Mouse (Mus musculus): ENCODE results near the gene Cd209g. TPM values are rescaled to one million over a fixed set of nuclear protein-coding genes. Genes with fewer than 3 reads are reported as not detected.

The Cd209g gene
- total and polyA plus RNA-seq, 2 experiments from 2014 or later, result not detected

- Histone ChIP-seq H3K4me1 (ENCODE audit: control insufficient read depth, insufficient read depth) (0 out of 2 replicates have a peak, but pooled peaks cover 4% of the 10 kb centered on the region), H3K4me3 (ENCODE audit: low read depth, low read length) (peak within 1 kb of the TSS; percentile 73), H3K36me3 (replicated peaks; ENCODE audit: control insufficient read depth, insufficient read depth, low read length) (no peaks in the 10 kb centered on the region), H3K27me3 (ENCODE audit: control insufficient read depth, insufficient read depth, low read length) (no peaks in the 10 kb centered on the region), H3K27ac (ENCODE audit: low read depth) (peak within 1 kb of the TSS; percentile 27; the same call in 1 of the 2 replicates), H3K4me2 (ENCODE audit: low read depth, low read length) (peak within 1 kb of the TSS; percentile 77), H3K9ac (replicated peaks; ENCODE audit: low read depth, low read length) (peak within 1 kb of the TSS; percentile 70), H3K9me3 (replicated peaks; ENCODE audit: control insufficient read depth, low read length) (no peaks in the 10 kb centered on the region)
- peak; percentile 97 for ATAC-seq (ENCODE audit: insufficient read depth, low read depth)
- DNase-seq (ENCODE audit: low spot score), result peak; percentile 100
- under 1% methylated on average over 49 of the region's 51 CpGs for WGBS
- TF ChIP-seq CTCF (IDR thresholded peaks at IDR 0.05; ENCODE audit: low read depth), result no peak
- no peak for TF ChIP-seq EP300 (IDR thresholded peaks at IDR 0.05; ENCODE audit: low read depth)
Observed at GRCm38 (mm10) chr8:4165852-4166751, 32.2 kb downstream of the Cd209g start, which contains the start of gene Evi5l. Evi5l (plus strand) TSS chr8:4166567.

GRCm38 (mm10) chr8:4166881-4167525, 33.1 kb downstream of the Cd209g start:
- Histone ChIP-seq H3K9ac (replicated peaks; ENCODE audit: low read depth, low read length) (peak overlapping the region; percentile 70), H3K27me3 (ENCODE audit: control insufficient read depth, insufficient read depth, low read length) (no peaks in the 10 kb centered on the region), H3K9me3 (replicated peaks; ENCODE audit: control insufficient read depth, low read length) (no peaks in the 10 kb centered on the region), H3K4me2 (ENCODE audit: low read depth, low read length) (peak overlapping the region; percentile 75), H3K4me3 (ENCODE audit: low read depth, low read length) (peak overlapping the region; percentile 73), H3K27ac (ENCODE audit: low read depth) (no peak overlapping the region), H3K36me3 (replicated peaks; ENCODE audit: control insufficient read depth, insufficient read depth, low read length) (no peaks in the 10 kb centered on the region), H3K4me1 (ENCODE audit: control insufficient read depth, insufficient read depth) (0 out of 2 replicates have a peak, but pooled peaks cover 4% of the 10 kb centered on the region)
- ATAC-seq (ENCODE audit: insufficient read depth, low read depth) (no peak), DNase-seq (ENCODE audit: low spot score) (no peak)
- TF ChIP-seq EP300 (IDR thresholded peaks at IDR 0.05; ENCODE audit: low read depth) (no peak), CTCF (IDR thresholded peaks at IDR 0.05; ENCODE audit: low read depth) (no peak)
- WGBS, result 9% methylated on average over 10 of the region's 10 CpGs

- 93% methylated on average over 1 of the region's 1 CpGs for WGBS
- DNase-seq (ENCODE audit: low spot score), result no peak
- TF ChIP-seq EP300 (IDR thresholded peaks at IDR 0.05; ENCODE audit: low read depth), result no peak
- TF ChIP-seq CTCF (IDR thresholded peaks at IDR 0.05; ENCODE audit: low read depth), result no peak
- H3K9me3 ChIP-seq (replicated peaks; ENCODE audit: control insufficient read depth, low read length), result no peaks in the 10 kb centered on the region
- H3K36me3 ChIP-seq (replicated peaks; ENCODE audit: control insufficient read depth, insufficient read depth, low read length), result no peaks in the 10 kb centered on the region
- H3K9ac ChIP-seq (replicated peaks; ENCODE audit: low read depth, low read length), result no peak overlapping the region
- no peaks in the 10 kb centered on the region for H3K27me3 ChIP-seq (ENCODE audit: control insufficient read depth, insufficient read depth, low read length)
- H3K4me2 ChIP-seq (ENCODE audit: low read depth, low read length), result no peak overlapping the region
- no peak overlapping the region for H3K4me3 ChIP-seq (ENCODE audit: low read depth, low read length)
- H3K27ac ChIP-seq (ENCODE audit: low read depth), result no peak overlapping the region
- 0 out of 2 replicates have a peak, but pooled peaks cover 4% of the 10 kb centered on the region for H3K4me1 ChIP-seq (ENCODE audit: control insufficient read depth, insufficient read depth)
- no peak for ATAC-seq (ENCODE audit: insufficient read depth, low read depth)
Observed at GRCm38 (mm10) chr8:4167918-4168317, 34.0 kb downstream of the Cd209g start.

GRCm38 (mm10) chr8:4172486-4172885, 38.6 kb downstream of the Cd209g start:
- TF ChIP-seq EP300 (IDR thresholded peaks at IDR 0.05; ENCODE audit: low read depth) (no peak), CTCF (IDR thresholded peaks at IDR 0.05; ENCODE audit: low read depth) (no peak)

GRCm38 (mm10) chr8:4174018-4174417, 40.1 kb downstream of the Cd209g start:
- Histone ChIP-seq H3K27ac (ENCODE audit: low read depth) (no peak overlapping the region), H3K4me3 (ENCODE audit: low read depth, low read length) (no peak overlapping the region), H3K4me1 (ENCODE audit: control insufficient read depth, insufficient read depth) (no peaks in the 10 kb centered on the region), H3K27me3 (ENCODE audit: control insufficient read depth, insufficient read depth, low read length) (no peaks in the 10 kb centered on the region), H3K9me3 (replicated peaks; ENCODE audit: control insufficient read depth, low read length) (no peaks in the 10 kb centered on the region), H3K4me2 (ENCODE audit: low read depth, low read length) (no peak overlapping the region), H3K9ac (replicated peaks; ENCODE audit: low read depth, low read length) (no peak overlapping the region), H3K36me3 (replicated peaks; ENCODE audit: control insufficient read depth, insufficient read depth, low read length) (no peaks in the 10 kb centered on the region; the same call in 1 of the 2 replicates)
- WGBS, result 82% methylated on average over 2 of the region's 2 CpGs
- TF ChIP-seq EP300 (IDR thresholded peaks at IDR 0.05; ENCODE audit: low read depth) (no peak), CTCF (IDR thresholded peaks at IDR 0.05; ENCODE audit: low read depth) (no peak)
- ATAC-seq (ENCODE audit: insufficient read depth, low read depth) (no peak), DNase-seq (ENCODE audit: low spot score) (no peak)

More at GRCm38 (mm10) chr8:4172486-4172885, 38.6 kb downstream of the Cd209g start:
- Histone ChIP-seq H3K27me3 (ENCODE audit: control insufficient read depth, insufficient read depth, low read length) (no peaks in the 10 kb centered on the region), H3K4me2 (ENCODE audit: low read depth, low read length) (no peak overlapping the region), H3K4me3 (ENCODE audit: low read depth, low read length) (no peak overlapping the region), H3K36me3 (replicated peaks; ENCODE audit: control insufficient read depth, insufficient read depth, low read length) (no peaks in the 10 kb centered on the region; the same call in 1 of the 2 replicates), H3K4me1 (ENCODE audit: control insufficient read depth, insufficient read depth) (no peaks in the 10 kb centered on the region), H3K27ac (ENCODE audit: low read depth) (no peak overlapping the region), H3K9me3 (replicated peaks; ENCODE audit: control insufficient read depth, low read length) (no peaks in the 10 kb centered on the region), H3K9ac (replicated peaks; ENCODE audit: low read depth, low read length) (no peak overlapping the region)
- DNase-seq (ENCODE audit: low spot score), result no peak
- no peak for ATAC-seq (ENCODE audit: insufficient read depth, low read depth)
- WGBS, result 64% methylated on average over 3 of the region's 3 CpGs
